Mouse (Mus musculus): Measurements from ENCODE around the gene Hyal1. TPM values are rescaled to one million over a fixed set of nuclear protein-coding genes. Genes with fewer than 3 reads are reported as not detected.
"Not testable (repeated sequence)": the region's sequence is repeated elsewhere in the genome, so short reads cannot be mapped to it uniquely, and the experiment has no call there.

Gene Hyal1
- total RNA-seq, 2 experiments from 2014 or later: 5.3 TPM

DNA sequence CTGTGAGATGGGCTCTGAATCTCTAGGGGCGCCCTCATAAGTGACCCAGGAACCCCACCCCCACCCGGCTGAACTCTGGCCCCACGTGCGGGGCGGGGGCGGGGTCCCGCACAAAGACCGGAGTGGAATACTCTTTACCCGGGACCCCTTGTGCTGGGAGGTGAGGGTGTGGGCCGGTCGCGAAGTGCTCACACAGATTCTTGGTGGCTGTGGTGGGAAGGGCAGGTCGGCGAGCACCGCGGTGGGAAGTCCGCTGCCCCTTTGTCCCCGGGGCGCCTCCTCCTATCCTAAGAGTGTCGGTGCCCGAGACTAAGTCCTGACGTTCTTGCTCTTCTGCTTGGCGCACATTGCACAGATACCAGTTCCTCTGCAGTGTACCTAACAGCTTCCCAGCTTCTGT, 7.5 kb upstream of the Hyal1 start:
- intact Hi-C loops (cut with DNase I): loop anchor here (5.0 kb wide), 1 partner anchor 58 kb away; no protein-coding TSS in a partner anchor
- DNase-seq (ENCODE audit: low spot score): no peak

DNA sequence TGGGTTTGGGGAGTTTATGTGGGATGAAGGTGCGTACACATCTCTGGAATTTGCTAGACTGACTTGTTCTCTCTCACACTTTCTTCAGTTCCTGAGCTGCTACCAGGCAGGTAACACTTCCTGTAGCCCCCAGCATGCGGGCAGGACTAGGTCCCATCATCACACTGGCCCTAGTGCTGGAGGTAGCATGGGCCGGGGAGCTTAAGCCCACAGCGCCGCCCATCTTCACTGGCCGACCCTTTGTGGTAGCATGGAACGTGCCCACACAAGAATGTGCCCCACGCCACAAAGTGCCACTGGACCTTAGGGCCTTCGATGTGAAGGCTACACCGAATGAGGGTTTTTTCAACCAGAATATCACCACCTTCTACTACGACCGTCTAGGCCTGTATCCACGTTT, 6.7 kb upstream of the Hyal1 start:
- intact Hi-C loops (cut with DNase I): no loop called here
- no peak for DNase-seq (ENCODE audit: low spot score)

DNA sequence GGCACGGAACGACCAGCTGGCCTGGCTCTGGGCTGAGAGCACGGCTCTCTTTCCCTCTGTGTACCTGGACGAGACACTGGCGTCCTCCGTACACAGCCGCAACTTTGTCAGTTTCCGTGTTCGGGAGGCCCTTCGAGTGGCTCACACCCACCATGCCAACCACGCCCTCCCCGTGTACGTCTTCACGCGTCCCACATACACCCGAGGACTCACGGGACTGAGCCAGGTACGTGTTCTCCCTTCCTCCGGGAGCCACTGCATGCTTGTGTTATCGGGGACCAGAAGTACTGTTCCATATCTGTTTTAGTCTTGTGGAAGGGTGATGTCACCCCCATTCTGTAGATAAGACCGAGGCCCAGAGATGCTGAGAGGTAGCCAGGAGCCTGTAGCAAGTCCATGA, 5.9 kb upstream of the Hyal1 start:
- intact Hi-C loops (cut with DNase I): no loop called here

DNA sequence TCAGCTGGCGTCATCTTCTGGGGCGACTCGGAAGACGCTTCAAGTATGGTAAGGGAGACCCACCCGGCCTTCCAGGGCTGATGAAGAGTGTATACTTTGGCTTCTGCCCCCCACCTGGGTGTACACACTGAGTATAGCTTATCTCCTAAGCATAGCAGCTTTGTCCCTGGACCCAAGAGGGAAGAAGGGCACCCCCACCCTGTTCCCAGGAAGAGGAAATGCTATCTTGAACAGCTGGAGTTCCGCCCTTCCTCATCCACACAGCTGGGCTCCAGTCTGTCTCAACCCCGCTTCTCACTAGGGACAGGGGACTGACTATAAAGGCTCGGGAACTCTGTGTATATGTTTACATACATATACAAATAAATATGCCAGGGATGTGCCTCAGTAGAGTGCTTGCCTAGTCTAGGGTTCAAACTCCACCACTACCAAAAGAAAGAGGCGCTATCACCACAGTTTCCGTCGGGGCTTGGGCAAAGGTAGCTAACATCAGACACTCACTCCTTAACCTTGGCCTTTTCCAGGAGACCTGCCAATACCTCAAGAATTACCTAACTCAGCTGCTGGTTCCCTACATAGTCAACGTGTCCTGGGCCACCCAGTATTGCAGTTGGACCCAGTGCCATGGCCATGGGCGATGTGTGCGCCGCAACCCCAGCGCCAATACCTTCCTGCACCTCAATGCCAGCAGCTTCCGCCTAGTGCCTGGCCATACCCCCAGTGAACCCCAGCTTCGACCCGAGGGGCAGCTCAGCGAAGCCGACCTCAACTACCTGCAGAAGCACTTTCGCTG, 5.0 kb upstream of the Hyal1 start:
- DNase-seq (ENCODE audit: low spot score): no peak
- intact Hi-C loops (cut with DNase I): no loop called here

More for the DNA sequence above, 5.9 kb upstream of the Hyal1 start:
- no peak for DNase-seq (ENCODE audit: low spot score)

DNA sequence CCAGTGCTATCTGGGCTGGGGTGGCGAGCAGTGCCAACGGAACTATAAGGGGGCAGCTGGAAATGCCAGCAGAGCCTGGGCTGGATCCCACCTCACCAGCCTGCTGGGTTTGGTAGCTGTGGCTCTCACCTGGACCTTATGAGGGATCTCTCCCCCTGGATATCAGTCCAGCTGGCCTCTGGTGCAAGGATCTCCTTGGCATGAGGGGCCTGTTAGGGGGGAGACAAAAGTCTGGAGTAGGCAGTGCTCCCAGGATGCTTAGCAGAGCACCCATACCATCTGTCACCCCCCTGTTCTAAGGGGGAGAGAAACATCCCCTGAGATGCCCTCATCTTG, 4.4 kb upstream of the Hyal1 start:
- DNase-seq (ENCODE audit: low spot score): no peak
- intact Hi-C loops (cut with DNase I): no loop called here

DNA sequence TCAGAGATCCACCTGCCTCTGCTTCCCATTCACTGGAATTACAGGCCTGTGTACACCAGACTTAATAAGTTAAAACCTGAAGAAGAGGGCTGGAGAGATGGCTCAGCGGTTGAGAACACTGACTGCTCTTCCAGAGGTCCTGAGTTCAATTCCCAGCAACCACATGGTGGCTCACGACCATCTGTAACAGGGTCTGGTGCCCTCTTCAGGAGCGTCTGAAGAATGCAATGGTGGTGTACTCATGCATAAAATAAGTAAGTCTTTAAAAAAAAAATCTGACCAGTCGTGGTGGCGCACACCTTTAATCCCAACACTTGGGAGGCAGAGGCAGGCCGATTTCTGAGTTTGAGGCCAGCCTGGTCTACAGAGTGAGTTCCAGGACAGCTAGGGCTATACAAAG, 3.0 kb upstream of the Hyal1 start:
- DNase-seq (ENCODE audit: low spot score); intact Hi-C loops (cut with DNase I): not testable (repeated sequence)

DNA sequence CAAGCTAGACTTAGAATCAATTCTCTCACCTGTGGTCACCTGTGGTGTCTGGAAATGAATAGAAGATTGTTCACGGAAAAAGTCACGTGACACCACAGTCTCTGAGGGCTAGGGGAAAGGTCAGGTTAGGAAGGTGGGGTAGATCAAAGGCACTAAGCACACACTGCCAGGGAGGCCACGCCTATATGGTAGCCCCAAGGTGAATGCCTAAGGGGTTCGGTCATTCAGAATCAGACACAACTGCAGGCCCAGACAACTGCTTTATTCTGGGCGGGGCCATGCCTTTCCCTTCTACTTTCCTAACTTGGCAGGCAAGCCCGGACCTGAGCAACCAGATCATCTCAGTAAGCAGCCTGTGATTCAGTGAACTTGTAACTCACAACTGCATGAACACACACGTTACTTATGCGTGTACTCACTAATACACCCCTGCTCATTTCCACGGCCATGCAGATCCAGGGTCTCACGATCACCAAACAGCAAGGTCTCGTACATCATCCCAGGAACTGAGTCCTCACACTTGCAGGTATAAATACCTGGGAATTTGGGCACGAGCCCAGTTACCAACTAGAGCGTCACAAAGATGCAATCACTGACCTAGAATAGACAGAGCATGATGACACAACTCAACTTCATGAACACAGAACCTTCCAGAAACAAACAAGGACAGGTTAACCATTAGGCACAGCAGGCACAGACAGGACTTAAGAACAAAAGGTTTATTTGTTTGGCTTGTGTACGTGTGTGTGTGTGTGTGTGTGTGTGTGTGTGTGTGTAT, 959 bp upstream of the Hyal1 start:
- DNase-seq (ENCODE audit: low spot score): no peak
- intact Hi-C loops (cut with DNase I): no loop called here

DNA sequence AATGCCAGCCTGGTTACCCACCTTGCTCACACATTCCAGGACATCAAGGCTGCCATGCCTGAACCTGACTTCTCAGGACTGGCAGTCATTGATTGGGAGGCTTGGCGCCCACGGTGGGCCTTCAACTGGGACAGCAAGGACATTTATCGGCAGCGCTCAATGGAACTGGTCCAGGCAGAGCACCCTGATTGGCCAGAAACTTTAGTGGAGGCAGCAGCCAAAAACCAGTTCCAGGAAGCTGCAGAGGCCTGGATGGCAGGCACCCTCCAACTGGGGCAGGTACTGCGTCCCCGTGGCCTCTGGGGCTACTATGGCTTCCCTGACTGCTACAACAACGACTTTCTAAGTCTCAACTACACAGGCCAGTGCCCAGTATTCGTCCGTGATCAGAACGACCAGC, 1.1 kb downstream of the Hyal1 start:
- DNase-seq (ENCODE audit: low spot score): no peak
- intact Hi-C loops (cut with DNase I): no loop called here

DNA sequence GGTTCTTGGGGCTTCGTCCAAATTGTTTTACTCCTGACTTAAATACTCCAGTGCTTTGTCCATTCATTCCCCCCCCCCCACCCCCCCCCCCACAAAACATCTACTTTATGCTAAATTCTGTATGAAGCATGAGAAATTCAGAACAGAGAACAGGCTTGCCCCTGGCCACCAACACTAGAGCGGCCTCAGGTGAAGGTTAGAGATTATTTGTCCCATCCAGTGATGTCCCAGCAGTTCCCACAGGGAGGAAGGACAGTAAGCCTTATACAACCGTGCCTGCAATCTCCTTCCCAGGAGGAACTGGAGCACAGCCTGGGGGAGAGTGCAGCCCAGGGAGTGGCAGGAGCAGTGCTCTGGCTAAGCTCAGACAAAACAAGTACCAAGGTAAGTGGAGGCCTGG, 1.9 kb downstream of the Hyal1 start, which contains the start of gene Naa80:
Gene Naa80 (plus strand): TSS at position 301 of the 400 bp plus-strand sequence.
- DNase-seq (ENCODE audit: low spot score): no peak
- intact Hi-C loops (cut with DNase I): no loop called here

DNA sequence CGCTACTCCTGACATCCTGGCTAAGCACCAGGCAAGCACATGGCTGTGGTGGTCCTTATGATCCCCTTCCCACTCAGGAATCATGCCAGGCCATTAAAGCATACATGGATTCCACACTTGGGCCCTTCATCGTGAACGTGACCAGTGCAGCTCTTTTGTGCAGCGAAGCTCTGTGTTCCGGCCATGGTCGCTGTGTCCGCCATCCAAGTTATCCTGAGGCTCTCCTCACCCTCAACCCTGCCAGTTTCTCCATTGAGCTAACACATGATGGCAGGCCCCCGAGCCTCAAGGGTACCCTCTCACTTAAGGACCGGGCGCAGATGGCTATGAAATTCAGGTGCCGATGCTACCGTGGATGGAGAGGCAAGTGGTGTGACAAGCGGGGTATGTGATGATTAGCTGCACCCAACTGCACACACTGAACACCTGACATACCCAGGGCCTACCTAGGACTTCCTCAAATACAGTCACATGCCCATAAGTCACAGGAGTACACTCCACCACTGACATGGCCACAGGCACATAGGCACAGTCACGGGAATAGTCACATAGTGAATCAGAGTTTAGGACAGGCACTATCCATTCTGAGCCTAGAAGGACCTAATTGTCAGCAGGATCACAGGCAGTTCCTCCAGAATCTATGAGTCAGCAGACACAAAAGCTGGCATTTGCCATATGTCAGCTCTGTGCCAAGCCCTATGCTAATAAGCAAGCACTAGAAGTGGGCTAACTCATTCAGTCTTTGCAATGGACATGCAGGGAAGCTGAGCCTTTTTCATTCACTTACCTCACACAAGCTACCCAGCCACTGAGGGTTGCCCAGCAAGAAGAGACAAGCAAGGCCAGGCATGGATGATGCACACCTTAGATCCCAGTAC, 2.5 kb downstream of the Hyal1 start:
- intact Hi-C loops (cut with DNase I): no loop called here
- DNase-seq (ENCODE audit: low spot score): no peak

DNA sequence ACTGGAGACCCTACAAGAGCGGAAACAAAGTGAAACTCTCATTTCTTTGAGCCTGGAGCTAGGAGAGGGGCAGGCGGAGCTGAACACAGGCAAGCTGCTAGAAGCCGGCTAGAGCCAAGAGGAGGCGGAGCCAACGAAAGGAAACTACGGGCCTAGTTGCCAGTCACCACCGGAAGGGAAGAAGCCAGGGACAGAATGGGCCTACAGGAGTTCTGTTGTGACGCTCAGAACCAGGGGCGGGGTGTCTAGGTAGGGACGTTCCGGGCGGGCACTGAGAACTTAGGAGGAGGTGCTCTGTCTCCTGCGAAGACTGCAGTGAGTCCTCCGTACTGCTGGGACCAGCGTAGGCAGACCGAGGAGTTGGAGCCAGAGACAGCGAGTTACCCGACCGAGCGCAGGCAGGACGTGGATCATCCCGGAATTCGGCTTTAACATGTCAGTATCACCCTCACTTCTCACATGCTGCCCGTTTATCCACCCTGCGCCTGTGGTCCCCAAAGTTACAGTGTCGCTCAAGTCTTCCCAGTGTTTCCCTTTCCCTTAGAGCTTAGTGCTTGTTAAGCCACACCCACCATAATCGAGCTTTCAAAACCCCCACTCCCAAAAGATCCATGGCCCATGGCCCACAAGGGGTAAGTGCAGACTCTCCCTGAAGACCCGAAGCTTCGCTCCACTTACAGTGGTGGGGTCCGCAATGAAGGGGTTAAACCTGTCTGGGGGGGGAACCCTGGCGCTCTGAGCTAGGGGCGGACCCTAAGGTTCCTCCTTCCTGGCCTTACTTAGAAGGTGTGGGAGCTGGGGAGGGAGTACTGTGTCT, 4.0 kb downstream of the Hyal1 start, which contains the start of gene Hyal3:
Gene Hyal3 (plus strand): TSS at position 318 of the 817 bp plus-strand sequence.
- intact Hi-C loops (cut with DNase I): no loop called here
- DNase-seq (ENCODE audit: low spot score): peak; percentile 87

DNA sequence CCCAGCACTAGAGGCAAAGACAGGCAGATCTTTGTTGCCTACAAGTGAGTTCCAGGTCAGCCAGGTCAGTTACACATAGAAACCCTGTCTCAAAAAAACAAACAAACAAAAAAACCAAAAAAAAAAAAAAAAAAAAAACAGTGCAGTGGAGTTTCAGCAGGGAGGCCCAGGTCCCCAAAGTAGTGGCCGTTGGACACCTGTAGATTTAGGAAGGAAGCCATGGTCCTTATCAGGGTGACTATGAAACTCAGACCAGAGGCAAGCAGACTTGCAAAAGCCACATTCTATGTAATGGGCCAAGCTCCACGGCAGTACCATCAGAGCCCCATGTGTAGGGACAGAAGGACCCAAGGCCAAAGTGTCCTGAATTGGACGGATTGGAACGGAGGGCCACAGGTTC, 4.9 kb downstream of the Hyal1 start:
- DNase-seq (ENCODE audit: low spot score): no peak
- intact Hi-C loops (cut with DNase I): no loop called here

DNA sequence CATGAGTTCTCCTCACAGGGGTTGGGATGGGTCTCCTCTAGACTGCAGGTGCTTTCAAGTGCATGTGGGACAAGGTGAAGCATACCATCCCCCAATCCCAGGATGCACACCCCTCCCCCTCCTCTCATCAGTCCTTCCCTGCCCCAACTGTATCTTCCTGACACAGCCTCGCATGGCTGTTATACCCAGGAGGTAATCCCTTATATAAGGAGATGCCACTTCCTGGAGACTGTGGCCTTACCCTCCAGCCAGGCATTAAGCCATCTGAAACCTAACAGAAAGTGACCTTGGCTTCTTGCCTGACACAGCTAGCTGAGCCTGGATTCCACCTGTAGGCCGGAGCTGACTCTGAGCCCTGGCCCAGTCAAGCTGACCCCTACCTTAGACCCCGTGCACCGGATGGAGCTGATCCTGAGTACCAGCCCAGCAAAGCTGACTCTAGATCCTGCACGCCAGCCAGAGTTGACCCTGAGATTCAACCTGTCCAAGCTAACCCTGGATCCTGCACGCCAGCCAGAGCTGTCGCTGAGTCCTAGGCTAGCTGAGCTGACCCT, 5.9 kb downstream of the Hyal1 start:
- DNase-seq (ENCODE audit: low spot score): no peak
- intact Hi-C loops (cut with DNase I): no loop called here

DNA sequence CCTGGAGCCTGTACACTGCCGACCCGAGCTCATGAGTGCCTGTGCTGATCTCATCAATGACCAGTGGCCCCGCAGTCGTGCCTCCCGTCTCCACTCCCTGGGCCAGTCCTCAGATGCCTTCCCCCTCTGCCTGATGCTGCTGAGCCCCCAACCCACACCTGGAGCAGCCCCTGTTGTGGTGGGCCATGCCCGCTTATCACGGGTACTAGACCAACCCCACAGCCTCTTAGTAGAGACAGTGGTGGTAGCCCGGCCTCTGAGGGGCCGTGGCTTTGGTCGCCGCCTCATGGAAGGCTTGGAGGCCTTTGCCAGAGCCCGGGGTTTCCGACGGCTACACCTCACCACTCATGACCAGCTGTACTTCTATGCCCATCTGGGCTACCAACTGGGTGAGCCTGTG, 6.4 kb downstream of the Hyal1 start:
- DNase-seq (ENCODE audit: low spot score): no peak
- intact Hi-C loops (cut with DNase I): no loop called here

DNA sequence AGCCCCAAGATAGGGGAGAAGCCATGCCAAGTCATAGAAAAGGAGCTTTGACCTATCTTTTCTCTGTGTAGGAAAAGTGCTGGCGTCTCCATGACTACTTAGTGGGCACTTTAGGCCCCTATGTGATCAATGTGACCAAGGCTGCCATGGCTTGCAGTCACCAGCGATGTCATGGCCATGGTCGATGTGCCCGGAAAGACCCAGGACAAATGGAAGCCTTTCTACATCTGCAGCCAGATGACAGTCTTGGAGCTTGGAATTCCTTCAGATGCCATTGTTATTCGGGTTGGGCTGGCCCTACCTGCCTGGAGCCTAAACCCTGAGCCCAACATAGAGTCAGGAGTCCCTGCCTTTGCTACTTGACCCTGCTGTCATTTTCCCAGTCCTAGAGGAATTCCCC, 9.8 kb downstream of the Hyal1 start:
- intact Hi-C loops (cut with DNase I): no loop called here
- no peak for DNase-seq (ENCODE audit: low spot score)

DNA sequence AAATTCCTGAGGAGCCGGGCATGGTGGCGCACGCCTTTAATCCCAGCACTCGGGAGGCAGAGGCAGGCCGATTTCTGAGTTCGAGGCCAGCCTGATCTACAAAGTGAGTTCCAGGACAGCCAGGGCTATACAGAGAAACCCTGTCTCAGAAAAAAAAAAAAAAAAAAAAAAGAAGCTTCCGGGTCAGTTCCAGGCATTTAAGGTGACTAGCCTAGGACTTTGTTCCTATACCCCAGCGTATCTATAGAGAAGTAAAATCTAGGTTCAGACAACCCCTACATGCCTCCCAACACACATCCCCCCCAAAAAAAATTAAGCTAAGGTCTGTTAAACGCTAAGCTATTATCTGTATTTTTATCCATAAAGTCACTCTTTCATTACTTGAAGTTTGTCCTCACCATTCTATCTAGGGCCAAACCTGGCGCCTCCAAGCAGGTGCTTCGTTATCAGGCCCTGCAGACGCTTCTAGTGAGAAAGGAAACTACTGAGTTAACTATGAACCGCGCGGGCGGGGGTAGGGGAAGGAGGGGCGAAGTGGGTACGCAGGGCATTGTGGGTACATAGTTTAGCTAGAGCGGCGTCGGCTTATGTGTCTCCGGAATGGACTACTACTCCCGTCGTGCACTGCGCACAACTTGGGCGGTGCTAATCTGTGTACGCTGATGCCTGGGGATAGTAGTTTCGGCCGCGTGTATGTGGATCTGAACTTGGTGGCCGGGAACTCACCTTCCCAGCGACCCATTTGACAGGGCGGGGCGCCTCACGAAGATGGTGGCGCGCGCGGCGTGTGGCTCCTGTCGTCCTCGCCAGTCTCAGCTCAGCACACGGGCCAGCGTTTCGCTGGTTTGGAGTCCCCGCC, 10.5 kb downstream of the Hyal1 start, which contains the start of gene Ifrd2:
Gene Ifrd2 (plus strand): TSS at position 669 of the 859 bp plus-strand sequence.
- intact Hi-C loops (cut with DNase I): no loop called here
- peak; percentile 98 for DNase-seq (ENCODE audit: low spot score)

DNA sequence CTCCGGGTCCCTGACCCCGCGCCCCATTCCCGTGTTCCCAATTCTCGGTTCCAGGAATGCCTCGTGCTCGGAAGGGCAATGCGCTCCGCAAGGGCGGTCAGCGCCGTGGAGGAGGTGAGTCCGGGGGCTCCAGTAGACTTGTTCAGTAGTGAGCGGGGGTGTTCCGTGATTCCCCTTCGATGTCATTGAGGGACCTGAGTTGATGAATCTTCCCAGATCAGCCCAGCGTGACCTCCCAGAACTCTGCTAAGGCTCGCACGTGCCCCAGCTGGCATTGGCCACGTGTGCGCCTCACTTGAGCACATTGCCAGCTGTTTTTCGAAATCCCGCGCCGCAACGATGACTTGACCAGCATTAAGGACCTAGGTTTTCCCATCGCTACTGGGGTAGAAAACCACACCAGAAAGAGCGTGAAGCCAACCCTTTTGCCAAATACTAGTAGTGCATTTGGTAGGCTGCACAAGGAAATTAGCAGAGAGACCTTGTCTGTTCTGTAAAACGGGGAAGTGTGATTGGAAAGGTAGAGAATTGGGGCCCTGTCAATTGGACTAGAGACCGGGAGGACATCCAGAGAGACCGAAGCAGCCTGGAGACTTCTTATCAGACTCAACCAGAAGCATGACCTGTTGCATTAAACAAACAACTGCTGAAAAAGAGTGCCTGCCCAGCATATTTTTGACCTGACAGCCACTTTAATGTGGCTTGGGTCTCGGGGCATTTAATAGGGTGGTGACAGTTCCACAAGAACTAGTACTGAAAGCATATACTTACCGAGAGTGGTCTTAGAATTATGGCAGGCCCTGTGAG, 11.3 kb downstream of the Hyal1 start:
- intact Hi-C loops (cut with DNase I): no loop called here
- no peak for DNase-seq (ENCODE audit: low spot score)
